Mouse (Mus musculus) gastrocnemius, adult 2 months (tissue): ENCODE measurements around the gene Pcdh11x. TPM values are rescaled to one million over a fixed set of nuclear protein-coding genes. Genes with fewer than 3 reads are reported as not detected.
A peak's percentile ranks its signal among the peaks of the same experiment; 100 is the strongest.
"Not testable (repeated sequence)": the region's sequence is repeated elsewhere in the genome, so short reads cannot be mapped to it uniquely, and the experiment has no call there.

Source experiments
- DNase-seq: peaks from one replicate; pipeline ENCODE4 v3.0.0; 2022
- H3K27ac ChIP-seq: fragments of 200-600 bp; 2 replicates; pipeline ENCODE4 v1.8.1; 2022; ENCODE audit warnings: mild to moderate bottlenecking
- H3K4me3 ChIP-seq: fragments of 200-600 bp; 2 replicates; pipeline ENCODE4 v1.8.1; 2022; ENCODE audit warnings: mild to moderate bottlenecking, moderate library complexity
- CTCF ChIP-seq: fragments of 200-600 bp; IDR thresholded peaks from 2 replicates; pipeline ENCODE4 v1.8.1; 2022; ENCODE audit warnings: antibody characterized with exemption, mild to moderate bottlenecking, moderate library complexity
- intact Hi-C: fragments of 180-260 bp; cut with DNase I; formaldehyde crosslinking; loops from one replicate; pipeline ENCODE4 v1.15.1; 2025
- long read RNA-seq, 2 experiments: library from polyadenylated mRNA; stranded (forward); transcript quantifications; one replicate each; pipeline ENCODE4 v2.0.0; 2021
- total RNA-seq, 2 experiments: library from RNA; stranded (reverse); gene quantifications; 2 replicates each; pipeline ENCODE4 v1.2.3; 2021

The Pcdh11x gene
- total RNA-seq = under 1 TPM; 0.13 to 0.36 TPM
- long read RNA-seq, experiment 1 = 0 reads
- long read RNA-seq, experiment 2 = 0 reads

- intact Hi-C loops = no loop called here
- no peak within 1 kb of the TSS for H3K27ac ChIP-seq
Measured at GRCm38 (mm10) chrX:120290011-120290899, at the start of gene Pcdh11x. Gene Pcdh11x, plus strand, starts transcription at chrX:120290259.

GRCm38 (mm10) chrX:120260089-120260488 lies 30.0 kb upstream of the Pcdh11x start:
- intact Hi-C loops = no loop called here
- no peak for TF ChIP-seq CTCF
- no peak for DNase-seq
- Histone ChIP-seq H3K27ac (no peak overlapping the region), H3K4me3 (no peak overlapping the region)

More at GRCm38 (mm10) chrX:120290011-120290899, at the start of gene Pcdh11x:
- TF ChIP-seq CTCF = no peak
- peak within 1 kb of the TSS; percentile 73 for H3K4me3 ChIP-seq
- peak; percentile 16 for DNase-seq

- TF ChIP-seq CTCF = peak; percentile 30; the same call in 1 of the 2 replicates
- H3K27ac ChIP-seq = no peak overlapping the region
- H3K4me3 ChIP-seq = no peak overlapping the region
- intact Hi-C loops = no loop called here
- DNase-seq = no peak
Measured at GRCm38 (mm10) chrX:120285522-120285921, 4.5 kb upstream of the Pcdh11x start.

GRCm38 (mm10) chrX:120287502-120287901 lies 2.6 kb upstream of the Pcdh11x start:
- intact Hi-C loops = no loop called here
- Histone ChIP-seq H3K27ac (no peak overlapping the region), H3K4me3 (no peak overlapping the region)
- no peak for DNase-seq
- TF ChIP-seq CTCF = peak; percentile 5; the same call in 1 of the 2 replicates

GRCm38 (mm10) chrX:120290900-120291280 lies 831 bp downstream of the Pcdh11x start:
- H3K27ac ChIP-seq = no peak overlapping the region
- no peak for DNase-seq
- no peak for TF ChIP-seq CTCF
- intact Hi-C loops = no loop called here
- peak overlapping the region; percentile 73 for H3K4me3 ChIP-seq

- TF ChIP-seq CTCF = no peak
- peak overlapping the region; percentile 73 for H3K4me3 ChIP-seq
- intact Hi-C loops = no loop called here
- no peak overlapping the region for H3K27ac ChIP-seq
- DNase-seq = no peak
Measured at GRCm38 (mm10) chrX:120291696-120292095, 1.6 kb downstream of the Pcdh11x start.

- intact Hi-C loops = no loop called here
- TF ChIP-seq CTCF = peak; percentile 23; the same call in 1 of the 2 replicates
- DNase-seq = peak; percentile 32
- H3K4me3 ChIP-seq = peak overlapping the region; percentile 73
- H3K27ac ChIP-seq = peak overlapping the region; percentile 72
Measured at GRCm38 (mm10) chrX:120292832-120293750, 3.0 kb downstream of the Pcdh11x start.

- intact Hi-C loops = no loop called here
- TF ChIP-seq CTCF = no peak
- Histone ChIP-seq H3K4me3 (no peak overlapping the region), H3K27ac (no peak overlapping the region)
- DNase-seq = no peak
Measured at GRCm38 (mm10) chrX:120301469-120302175, 11.6 kb downstream of the Pcdh11x start.

- DNase-seq, intact Hi-C loops, H3K4me3 ChIP-seq, H3K27ac ChIP-seq: not testable (repeated sequence)
Measured at GRCm38 (mm10) chrX:120312995-120313394, 22.9 kb downstream of the Pcdh11x start, which contains the start of gene H2afb3. Gene H2afb3, minus strand, starts transcription at chrX:120313095.

GRCm38 (mm10) chrX:120466225-120466624 lies 176.2 kb downstream of the Pcdh11x start:
- Histone ChIP-seq H3K4me3 (no peak overlapping the region), H3K27ac (no peak overlapping the region)
- no peak for TF ChIP-seq CTCF
- DNase-seq = no peak
- intact Hi-C loops = no loop called here

GRCm38 (mm10) chrX:120486428-120486827 lies 196.4 kb downstream of the Pcdh11x start:
- Histone ChIP-seq H3K4me3 (no peak overlapping the region), H3K27ac (no peak overlapping the region)
- no peak for TF ChIP-seq CTCF
- intact Hi-C loops = no loop called here
- DNase-seq = no peak

- intact Hi-C loops = no loop called here
- DNase-seq = no peak
- no peak for TF ChIP-seq CTCF
- Histone ChIP-seq H3K27ac (no peak overlapping the region), H3K4me3 (no peak overlapping the region)
Measured at GRCm38 (mm10) chrX:120524986-120525385, 234.9 kb downstream of the Pcdh11x start.
